Mouse (Mus musculus): ENCODE data around the gene Arhgdib. TPM values are rescaled to one million over a fixed set of nuclear protein-coding genes. Genes with fewer than 3 reads are reported as not detected.

Arhgdib gene
- polyA plus RNA-seq, 1 experiment, result 25.7 TPM

DNA sequence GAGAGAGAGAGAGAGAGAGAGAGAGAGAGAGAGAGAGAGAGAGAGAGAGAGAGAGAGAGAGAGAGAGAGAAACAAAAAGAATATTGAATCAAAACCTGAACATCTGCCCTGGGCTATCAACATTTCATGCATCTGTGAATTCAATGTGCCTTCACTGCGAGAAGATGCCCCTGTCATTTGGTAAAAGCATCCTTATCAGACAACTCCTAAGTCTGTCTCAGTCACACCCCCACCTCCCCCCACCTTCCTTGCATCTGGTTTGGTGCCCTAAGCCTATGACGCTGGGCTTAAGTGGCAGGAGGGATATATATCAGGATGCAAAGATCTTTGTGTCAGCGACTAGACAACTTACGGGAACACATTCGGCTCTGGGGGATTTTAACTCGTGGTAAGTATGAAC is 12.5 kb upstream of the Arhgdib start:
- TF ChIP-seq POLR2A (IDR thresholded peaks at IDR 0.05; ENCODE audit: extremely low read depth, insufficient read depth, low read length), result no peak
- TF ChIP-seq CTCF (IDR thresholded peaks at IDR 0.05; ENCODE audit: extremely low read depth, insufficient read depth, low read length), result no peak
- Histone ChIP-seq H3K4me3 (ENCODE audit: insufficient read depth, low read length) (no peak overlapping the region), H3K27ac (ENCODE audit: insufficient read depth, low read length) (no peak overlapping the region), H3K4me1 (ENCODE audit: control insufficient read depth, insufficient read depth, low read length) (no peaks in the 10 kb centered on the region)

- no peaks in the 10 kb centered on the region for H3K4me1 ChIP-seq (ENCODE audit: control insufficient read depth, insufficient read depth, low read length)
- H3K27ac ChIP-seq (ENCODE audit: insufficient read depth, low read length), result no peak overlapping the region
- no peak overlapping the region for H3K4me3 ChIP-seq (ENCODE audit: insufficient read depth, low read length)
- no peak for TF ChIP-seq CTCF (IDR thresholded peaks at IDR 0.05; ENCODE audit: extremely low read depth, insufficient read depth, low read length)
- no peak for TF ChIP-seq POLR2A (IDR thresholded peaks at IDR 0.05; ENCODE audit: extremely low read depth, insufficient read depth, low read length)
Observed at GRCm38 (mm10) chr6:136952930-136953329, 11.2 kb upstream of the Arhgdib start.

DNA sequence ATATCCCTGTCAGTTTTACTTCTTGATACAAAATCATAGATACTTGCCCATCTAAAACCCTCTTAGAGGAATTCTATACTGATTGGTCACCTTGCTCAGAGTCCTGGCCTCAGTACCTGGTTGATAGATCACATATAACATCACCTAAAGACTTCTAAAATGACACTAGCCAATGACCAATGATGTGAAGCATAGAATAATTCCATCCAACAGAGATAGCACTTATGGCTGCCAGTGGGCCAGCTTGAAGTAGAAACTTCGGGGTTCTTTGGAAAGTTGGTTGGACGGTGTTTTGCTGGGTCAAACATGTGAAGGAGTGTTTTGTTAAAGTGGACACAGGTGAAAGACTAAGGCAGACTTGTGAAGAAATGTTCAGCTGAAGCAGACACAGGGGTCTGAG is 8.5 kb upstream of the Arhgdib start:
- no peak overlapping the region for H3K27ac ChIP-seq (ENCODE audit: insufficient read depth, low read length)
- H3K4me1 ChIP-seq (ENCODE audit: control insufficient read depth, insufficient read depth, low read length), result no peaks in the 10 kb centered on the region
- no peak for TF ChIP-seq CTCF (IDR thresholded peaks at IDR 0.05; ENCODE audit: extremely low read depth, insufficient read depth, low read length)
- TF ChIP-seq POLR2A (IDR thresholded peaks at IDR 0.05; ENCODE audit: extremely low read depth, insufficient read depth, low read length), result no peak
- H3K4me3 ChIP-seq (ENCODE audit: insufficient read depth, low read length), result no peak overlapping the region

DNA sequence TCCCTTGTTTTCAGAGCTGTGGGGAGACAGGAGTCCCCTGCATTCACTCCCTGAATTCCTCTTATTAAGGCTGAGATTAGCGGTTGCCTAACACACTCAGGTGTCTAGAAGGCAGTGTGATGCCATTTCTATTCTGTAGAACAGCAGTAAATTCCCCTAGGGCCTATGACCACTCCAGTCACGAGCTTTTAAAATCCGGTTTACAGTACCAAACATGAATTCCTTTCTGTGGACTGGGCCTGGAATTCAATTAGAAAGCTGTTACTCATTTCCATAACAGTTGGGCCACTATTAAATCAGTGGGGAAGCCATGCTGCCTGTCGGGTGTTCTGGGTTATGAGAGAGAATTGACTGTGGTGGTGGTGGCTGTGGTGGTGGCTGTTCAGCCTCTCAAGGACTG is 6.0 kb upstream of the Arhgdib start:
- TF ChIP-seq POLR2A (IDR thresholded peaks at IDR 0.05; ENCODE audit: extremely low read depth, insufficient read depth, low read length) (no peak), CTCF (IDR thresholded peaks at IDR 0.05; ENCODE audit: extremely low read depth, insufficient read depth, low read length) (no peak)

GRCm38 (mm10) chr6:136946943-136947342 is 5.2 kb upstream of the Arhgdib start:
- Histone ChIP-seq H3K27ac (ENCODE audit: insufficient read depth, low read length) (no peak overlapping the region), H3K4me3 (ENCODE audit: insufficient read depth, low read length) (no peak overlapping the region), H3K4me1 (ENCODE audit: control insufficient read depth, insufficient read depth, low read length) (no peaks in the 10 kb centered on the region; the same call in 1 of the 2 replicates)
- TF ChIP-seq POLR2A (IDR thresholded peaks at IDR 0.05; ENCODE audit: extremely low read depth, insufficient read depth, low read length), result no peak
- TF ChIP-seq CTCF (IDR thresholded peaks at IDR 0.05; ENCODE audit: extremely low read depth, insufficient read depth, low read length), result no peak

More for the DNA sequence above, 6.0 kb upstream of the Arhgdib start:
- H3K4me1 ChIP-seq (ENCODE audit: control insufficient read depth, insufficient read depth, low read length), result no peaks in the 10 kb centered on the region
- H3K27ac ChIP-seq (ENCODE audit: insufficient read depth, low read length), result no peak overlapping the region
- no peak overlapping the region for H3K4me3 ChIP-seq (ENCODE audit: insufficient read depth, low read length)

GRCm38 (mm10) chr6:136946241-136946640 is 4.5 kb upstream of the Arhgdib start:
- H3K27ac ChIP-seq (ENCODE audit: insufficient read depth, low read length), result no peak overlapping the region
- H3K4me1 ChIP-seq (ENCODE audit: control insufficient read depth, insufficient read depth, low read length), result peaks cover 2% of the 10 kb centered on the region
- no peak overlapping the region for H3K4me3 ChIP-seq (ENCODE audit: insufficient read depth, low read length)
- TF ChIP-seq POLR2A (IDR thresholded peaks at IDR 0.05; ENCODE audit: extremely low read depth, insufficient read depth, low read length), result no peak
- TF ChIP-seq CTCF (IDR thresholded peaks at IDR 0.05; ENCODE audit: extremely low read depth, insufficient read depth, low read length), result no peak

DNA sequence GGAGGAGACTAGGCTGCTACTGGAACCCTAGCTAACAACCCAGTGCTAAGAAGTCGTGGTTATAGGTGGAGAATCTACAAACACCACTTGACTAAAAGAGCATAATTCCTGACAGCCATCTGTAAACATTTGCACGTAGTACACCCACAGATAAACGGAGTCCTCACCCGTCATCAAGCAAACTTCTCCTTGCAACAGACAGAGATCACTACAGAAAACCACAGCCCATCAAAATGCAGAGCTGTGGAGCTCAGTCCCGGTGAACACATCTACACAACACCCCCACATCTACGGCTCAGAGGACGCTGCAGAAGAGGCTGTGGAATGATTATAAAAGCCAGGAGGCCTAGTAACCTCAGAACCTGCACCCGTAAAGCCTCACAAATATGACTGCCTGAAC is 2.8 kb upstream of the Arhgdib start:
- Histone ChIP-seq H3K27ac (ENCODE audit: insufficient read depth, low read length) (no peak overlapping the region), H3K4me1 (ENCODE audit: control insufficient read depth, insufficient read depth, low read length) (peaks cover 3% of the 10 kb centered on the region), H3K4me3 (ENCODE audit: insufficient read depth, low read length) (no peak overlapping the region)
- TF ChIP-seq CTCF (IDR thresholded peaks at IDR 0.05; ENCODE audit: extremely low read depth, insufficient read depth, low read length) (no peak), POLR2A (IDR thresholded peaks at IDR 0.05; ENCODE audit: extremely low read depth, insufficient read depth, low read length) (no peak)

DNA sequence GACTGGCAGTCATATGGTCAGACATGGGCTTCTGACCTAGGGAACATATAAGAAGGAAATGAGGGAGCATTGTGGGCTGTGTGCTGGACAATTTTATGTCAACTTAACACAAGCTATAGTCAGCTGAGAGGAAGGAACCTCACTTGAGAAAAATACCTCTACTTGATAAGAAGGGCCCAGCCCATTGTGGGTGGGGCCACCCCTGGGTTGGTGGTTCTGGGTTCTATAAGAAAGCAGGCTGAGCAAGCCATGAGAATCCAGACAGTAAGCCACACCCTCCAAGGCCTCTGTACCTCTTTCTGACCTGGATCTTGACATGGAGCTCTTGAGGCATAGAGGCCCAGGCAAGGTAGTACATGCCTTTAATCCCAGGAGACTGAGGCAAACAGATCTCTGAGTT is 1.7 kb upstream of the Arhgdib start:
- H3K27ac ChIP-seq (ENCODE audit: insufficient read depth, low read length), result no peak overlapping the region
- no peak for TF ChIP-seq CTCF (IDR thresholded peaks at IDR 0.05; ENCODE audit: extremely low read depth, insufficient read depth, low read length)
- no peak for TF ChIP-seq POLR2A (IDR thresholded peaks at IDR 0.05; ENCODE audit: extremely low read depth, insufficient read depth, low read length)

GRCm38 (mm10) chr6:136942280-136942679 is 581 bp upstream of the Arhgdib start:
- TF ChIP-seq POLR2A (IDR thresholded peaks at IDR 0.05; ENCODE audit: extremely low read depth, insufficient read depth, low read length), result no peak
- TF ChIP-seq CTCF (IDR thresholded peaks at IDR 0.05; ENCODE audit: extremely low read depth, insufficient read depth, low read length), result no peak
- no peak overlapping the region for H3K4me3 ChIP-seq (ENCODE audit: insufficient read depth, low read length)
- H3K4me1 ChIP-seq (ENCODE audit: control insufficient read depth, insufficient read depth, low read length), result peaks cover 3% of the 10 kb centered on the region
- H3K27ac ChIP-seq (ENCODE audit: insufficient read depth, low read length), result no peak overlapping the region

More for the DNA sequence above, 1.7 kb upstream of the Arhgdib start:
- H3K4me1 ChIP-seq (ENCODE audit: control insufficient read depth, insufficient read depth, low read length), result peaks cover 3% of the 10 kb centered on the region
- no peak overlapping the region for H3K4me3 ChIP-seq (ENCODE audit: insufficient read depth, low read length)

GRCm38 (mm10) chr6:136940188-136940960 is 1.3 kb downstream of the Arhgdib start:
- TF ChIP-seq POLR2A (IDR thresholded peaks at IDR 0.05; ENCODE audit: extremely low read depth, insufficient read depth, low read length) (no peak), CTCF (IDR thresholded peaks at IDR 0.05; ENCODE audit: extremely low read depth, insufficient read depth, low read length) (no peak)
- peaks cover 3% of the 10 kb centered on the region for H3K4me1 ChIP-seq (ENCODE audit: control insufficient read depth, insufficient read depth, low read length)
- peak overlapping the region; percentile 90 for H3K27ac ChIP-seq (ENCODE audit: insufficient read depth, low read length)
- no peak overlapping the region for H3K4me3 ChIP-seq (ENCODE audit: insufficient read depth, low read length)
